Mouse (Mus musculus) CD4-positive helper T cell, adult 2 months (primary cell): ENCODE measurements around the gene Mrpl53.

Experiments
- DNase-seq: peaks from one replicate; pipeline ENCODE4 v3.0.0-alpha.2; 2012; ENCODE audit warnings: low read depth, missing footprints, low spot score

Mrpl53 gene

DNA sequence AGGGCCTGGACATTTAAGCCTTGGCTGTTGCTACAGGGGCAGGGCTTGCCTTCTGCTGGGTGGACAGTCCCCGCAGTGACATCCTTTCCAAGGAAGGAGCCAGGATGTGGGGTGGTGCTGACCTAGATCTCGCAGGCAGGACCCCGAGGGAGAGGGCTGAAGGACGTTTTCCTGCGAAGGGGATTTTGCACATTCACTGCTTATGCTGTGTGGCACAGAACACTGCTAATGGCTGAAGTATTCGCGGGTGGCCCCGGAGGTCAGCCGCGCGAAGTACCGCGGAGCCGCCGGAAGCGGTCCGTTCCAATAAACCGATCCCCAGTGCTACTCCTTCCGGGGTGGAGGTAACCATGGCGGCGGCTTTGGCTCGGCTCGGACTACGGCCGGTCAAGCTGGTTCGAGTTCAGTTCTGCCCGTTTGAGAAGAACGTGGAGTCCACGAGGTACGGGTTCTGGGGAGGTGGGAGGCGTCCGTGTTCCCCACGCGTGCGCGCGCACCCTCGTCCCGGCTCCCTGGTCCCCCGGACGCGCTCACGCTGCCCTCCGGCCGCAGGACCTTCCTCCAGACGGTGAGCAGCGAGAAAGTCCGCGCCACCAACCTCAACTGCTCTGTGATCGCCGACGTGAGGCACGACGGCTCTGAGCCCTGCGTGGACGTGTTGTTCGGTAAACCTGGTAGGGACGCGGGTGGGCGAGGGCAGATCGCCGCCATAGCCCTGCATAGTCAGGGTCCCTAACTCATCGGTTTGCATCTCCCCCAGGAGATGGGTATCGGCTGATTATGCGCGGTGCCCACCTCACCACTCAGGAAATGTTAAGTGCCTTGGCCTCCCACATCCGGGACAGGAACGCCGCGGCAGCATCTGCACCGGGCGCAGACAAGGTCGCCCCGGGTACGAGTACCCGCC, at the start of gene Mrpl53:
TSS of gene Mrpl53 (plus strand) at position 279 of the 907 bp plus-strand sequence.
- peak; percentile 76 for DNase-seq

DNA sequence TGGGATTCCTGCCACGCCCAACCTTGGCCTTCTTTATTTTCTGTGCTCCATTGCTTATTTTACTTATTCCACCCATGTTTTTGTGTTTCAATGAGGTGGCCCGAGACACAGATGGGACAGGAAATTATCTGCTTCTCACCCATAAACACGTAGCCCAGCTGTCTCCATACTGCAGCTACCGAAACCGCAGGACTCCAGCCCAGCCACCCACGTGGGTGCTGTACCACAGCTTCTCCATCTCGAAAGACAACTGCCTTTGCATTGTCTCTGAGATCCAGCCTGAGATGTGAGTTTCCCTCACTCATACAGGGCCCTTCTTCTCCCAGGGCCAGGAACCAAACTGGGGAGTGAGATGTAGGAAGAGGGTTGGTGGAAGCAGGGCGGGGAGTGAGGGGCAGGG, 42.8 kb upstream of the Mrpl53 start:
- DNase-seq: peak; percentile 50

DNA sequence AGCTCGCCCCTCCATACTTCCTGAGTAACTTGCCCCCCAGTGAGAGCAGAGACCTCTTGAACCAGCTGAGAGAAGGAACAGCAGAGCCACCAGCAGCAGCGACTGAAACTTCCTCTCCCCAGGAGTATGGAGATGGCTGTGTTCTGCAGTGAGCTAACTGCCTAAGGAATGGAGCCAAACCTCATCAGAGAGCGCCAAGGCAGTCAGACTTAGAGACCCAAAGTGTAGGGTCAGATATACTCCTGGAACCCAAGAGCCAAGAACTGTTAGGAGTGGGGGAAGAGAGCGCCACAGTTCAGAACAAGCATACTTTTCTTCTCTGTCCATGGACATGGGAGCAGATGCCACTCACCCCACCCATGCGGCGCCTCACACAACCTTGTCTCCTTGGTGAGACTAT, 42.4 kb upstream of the Mrpl53 start:
- no peak for DNase-seq

DNA sequence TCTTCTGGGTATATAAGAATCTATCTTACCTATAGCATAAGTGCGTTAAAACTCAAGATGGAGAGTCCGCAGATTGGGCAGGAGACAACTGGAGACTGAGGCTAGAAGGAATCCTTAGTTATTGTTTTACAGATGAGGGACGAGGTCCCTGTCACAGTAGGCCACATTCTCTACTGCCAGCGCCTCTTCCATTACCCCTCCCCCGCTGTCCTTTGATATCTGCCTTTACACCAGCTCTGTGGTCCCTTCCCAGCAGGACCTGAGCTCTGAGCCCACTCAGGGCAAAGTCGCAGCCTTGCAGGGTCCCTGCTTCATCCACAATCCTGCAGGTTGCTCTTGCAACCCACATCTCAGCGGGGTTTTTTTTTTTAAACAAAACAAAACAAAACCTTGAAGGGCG, 40.6 kb upstream of the Mrpl53 start:
- DNase-seq: no peak

DNA sequence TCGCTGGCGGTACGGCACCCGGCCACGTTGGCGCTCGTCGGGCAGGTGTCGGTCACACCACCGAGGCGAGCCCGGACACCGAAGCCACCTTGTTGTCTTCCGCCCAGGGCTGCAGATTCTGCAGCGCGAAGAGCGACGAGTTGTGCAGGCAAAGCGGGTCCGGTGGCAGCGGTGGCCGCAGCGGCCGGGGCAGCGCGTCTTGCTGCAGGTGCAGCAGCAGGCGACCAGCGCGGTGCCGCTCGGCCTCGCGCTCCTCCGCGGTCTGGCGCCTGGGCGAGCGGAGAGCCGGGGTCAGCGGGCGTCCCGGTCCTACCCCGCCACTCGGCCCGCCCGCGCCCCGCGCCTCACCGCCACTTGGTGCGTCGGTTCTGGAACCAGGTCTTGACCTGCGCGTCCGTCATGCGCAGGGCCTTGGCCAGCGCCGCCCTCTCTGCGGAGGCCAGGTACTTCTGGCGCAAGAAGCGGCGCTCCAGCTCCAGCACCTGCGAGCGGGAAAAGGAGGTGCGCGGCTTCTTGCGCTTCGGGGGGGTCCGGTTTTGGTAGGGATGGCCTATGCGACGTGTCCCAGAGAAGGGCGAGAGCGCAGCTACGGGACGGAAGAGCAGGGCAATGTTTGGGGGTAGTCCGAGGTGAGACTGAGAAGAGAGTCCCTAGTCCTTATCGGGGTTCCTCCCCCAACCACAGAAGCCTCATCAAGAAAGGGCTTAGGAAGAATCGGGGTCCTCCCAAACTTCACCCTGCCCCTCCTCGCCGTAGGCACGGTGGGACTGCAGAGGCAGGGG, 39.9 kb upstream of the Mrpl53 start:
- DNase-seq: no peak

DNA sequence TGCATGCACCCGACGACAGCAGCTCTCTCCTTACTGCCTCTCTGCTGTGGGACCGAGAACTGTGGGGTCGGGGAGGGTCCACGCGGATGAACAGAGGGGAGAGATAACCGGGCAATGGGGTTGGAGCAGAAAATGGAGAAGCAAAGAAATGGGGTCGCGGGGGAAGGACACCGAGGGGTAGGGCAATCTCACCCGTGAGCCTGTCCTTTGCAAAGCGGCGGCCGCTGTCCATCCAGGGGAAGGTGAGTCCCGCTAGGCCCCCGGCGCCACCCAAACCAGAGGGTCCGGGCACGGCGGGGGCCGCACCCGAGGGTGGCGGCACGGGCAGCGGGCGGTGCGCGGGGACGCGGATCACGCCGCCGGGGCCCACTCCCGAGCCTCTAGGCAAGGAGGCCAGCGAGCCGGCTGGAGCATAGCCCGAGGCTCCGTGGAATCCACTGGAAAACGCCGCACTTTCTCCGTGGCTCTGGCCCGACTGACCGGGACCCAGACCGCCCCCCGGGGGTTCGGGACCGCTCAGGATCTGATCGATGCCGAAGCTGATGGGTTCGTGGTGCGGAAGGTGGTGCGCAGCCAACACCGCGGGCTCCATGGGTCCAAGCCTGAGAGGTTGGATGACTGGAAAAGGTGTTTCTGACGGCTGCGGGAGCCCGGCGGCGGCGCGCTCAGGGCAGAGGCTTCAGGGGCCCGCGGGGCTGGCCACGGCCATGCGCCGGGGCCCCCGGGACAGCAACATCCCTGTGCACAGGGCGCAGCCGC, 39.2 kb upstream of the Mrpl53 start:
- DNase-seq: no peak

DNA sequence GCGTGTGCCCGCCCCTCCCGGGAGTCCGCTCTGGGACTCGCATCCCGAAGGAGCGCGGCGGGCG, 38.8 kb upstream of the Mrpl53 start, which contains the start of gene Tlx2:
TSS of gene Tlx2 (minus strand) at position 47 of the 64 bp plus-strand sequence.
- DNase-seq: no peak

DNA sequence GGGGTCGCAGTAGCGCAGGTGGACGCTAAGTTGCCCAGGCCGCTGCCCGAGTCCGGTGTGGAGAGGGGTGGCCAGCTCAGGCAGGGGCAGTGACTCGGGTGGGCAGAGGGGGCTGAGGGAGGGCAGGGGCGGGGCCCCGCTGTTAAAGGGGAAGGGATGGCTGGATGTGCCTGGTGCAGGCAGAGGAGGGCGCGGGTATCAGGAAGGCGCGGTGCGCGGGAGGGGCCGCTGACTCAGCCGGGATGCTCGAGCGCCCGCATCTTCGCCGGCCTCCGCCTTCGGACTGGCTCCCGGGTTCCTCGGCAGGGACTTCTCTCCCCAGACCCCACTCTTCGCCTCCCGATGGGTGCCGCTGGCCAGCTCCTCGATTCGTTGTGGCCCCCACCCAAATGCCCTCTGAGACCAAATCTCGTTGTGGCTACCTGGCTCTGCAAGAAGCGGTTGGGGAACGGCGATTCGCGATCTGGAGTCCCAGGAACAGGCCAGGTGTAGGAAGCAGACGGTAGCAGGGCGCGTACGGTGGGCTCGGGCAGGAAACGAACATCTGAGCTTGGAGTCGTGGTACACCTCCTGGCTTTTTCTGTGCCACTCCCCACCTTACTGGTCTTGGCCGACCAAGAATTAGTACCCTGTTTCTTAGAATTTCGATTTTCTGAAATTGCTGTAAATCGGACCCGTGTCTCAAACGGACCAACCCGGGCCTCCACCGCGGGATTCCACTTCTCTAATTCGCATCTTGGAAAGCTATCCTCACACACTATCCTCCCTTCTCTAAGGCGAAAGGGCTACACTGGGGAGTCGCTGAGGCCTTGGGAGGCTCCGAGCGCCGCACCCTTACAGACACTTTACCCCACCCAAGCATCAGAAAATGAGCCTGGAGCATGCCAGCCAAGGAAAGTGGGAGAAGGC, 38.3 kb upstream of the Mrpl53 start:
- DNase-seq: peak; percentile 52

DNA sequence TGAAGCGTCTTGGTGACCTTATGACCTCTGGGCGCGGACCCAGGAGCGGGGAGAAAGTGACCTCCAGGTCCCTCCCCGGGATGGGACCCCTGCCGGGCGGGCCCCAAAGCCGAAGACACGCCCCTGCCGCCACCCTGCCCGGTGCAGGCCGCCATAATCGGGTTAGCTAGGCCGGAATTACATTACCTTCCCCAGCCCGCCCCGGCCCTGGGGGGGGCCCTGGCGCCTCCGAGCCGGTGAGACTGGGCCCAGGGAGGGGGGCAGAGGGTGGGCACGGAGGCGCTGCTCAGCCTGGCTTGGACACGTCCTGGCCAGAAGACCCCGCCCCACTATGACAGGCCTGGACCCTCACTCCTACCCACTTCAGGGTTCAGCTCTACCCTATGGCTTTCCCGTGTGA, 37.6 kb upstream of the Mrpl53 start:
- no peak for DNase-seq

DNA sequence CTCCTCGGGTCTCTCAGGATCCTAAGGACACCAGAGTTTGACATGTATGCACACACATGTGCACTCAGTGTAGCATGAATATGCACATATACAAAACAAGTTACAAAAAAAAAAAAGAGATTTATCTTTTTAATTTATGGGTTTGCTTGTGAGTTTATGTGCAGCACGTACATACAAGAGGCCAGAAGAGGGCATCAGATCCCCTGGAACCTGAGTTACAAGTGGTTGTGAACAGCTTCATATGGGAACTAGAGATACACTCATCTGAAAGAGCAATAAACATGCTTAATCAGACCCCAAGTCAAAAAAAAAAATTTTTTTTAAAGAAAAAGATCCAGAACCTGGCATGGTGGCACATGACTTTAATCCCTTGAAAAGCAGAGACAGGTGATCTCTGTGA, 33.9 kb upstream of the Mrpl53 start:
- peak; percentile 73 for DNase-seq

DNA sequence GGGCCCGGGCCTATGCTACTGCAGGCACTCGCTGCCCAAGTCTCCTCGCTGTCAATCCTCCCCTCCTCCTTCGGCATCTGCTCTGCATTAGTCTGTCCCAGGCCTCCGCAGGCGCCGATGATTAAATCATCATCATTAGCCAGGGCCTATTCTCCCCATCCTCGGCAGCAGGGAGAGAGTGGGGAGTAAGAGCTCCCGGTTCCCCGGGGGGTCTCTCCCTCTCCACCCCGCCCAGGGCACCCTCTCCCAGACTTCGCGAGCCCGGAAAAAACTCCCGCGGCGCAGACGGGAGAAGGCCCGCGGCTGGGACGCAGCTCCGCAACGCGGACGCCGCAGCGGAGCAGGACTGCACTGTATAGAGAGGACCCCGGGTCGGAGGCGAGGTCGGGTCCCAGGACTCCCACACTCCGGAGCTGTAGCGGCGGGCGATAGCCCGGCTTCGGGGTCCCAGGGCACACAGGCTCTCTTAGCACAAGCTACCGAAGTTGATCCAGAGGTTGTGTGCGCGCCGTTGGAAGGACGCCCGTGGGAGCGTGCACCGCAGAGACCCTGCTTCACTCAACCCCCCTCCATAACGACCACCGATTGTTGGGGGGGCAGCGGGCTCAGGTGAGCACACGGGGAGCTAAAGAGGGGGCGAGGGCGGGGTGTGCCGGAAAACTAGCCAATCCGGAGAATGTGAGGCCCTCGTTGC, 31.1 kb upstream of the Mrpl53 start, which contains the start of gene Pcgf1:
TSS of gene Pcgf1 (plus strand) at position 240 of the 694 bp plus-strand sequence.
- peak; percentile 41 for DNase-seq

DNA sequence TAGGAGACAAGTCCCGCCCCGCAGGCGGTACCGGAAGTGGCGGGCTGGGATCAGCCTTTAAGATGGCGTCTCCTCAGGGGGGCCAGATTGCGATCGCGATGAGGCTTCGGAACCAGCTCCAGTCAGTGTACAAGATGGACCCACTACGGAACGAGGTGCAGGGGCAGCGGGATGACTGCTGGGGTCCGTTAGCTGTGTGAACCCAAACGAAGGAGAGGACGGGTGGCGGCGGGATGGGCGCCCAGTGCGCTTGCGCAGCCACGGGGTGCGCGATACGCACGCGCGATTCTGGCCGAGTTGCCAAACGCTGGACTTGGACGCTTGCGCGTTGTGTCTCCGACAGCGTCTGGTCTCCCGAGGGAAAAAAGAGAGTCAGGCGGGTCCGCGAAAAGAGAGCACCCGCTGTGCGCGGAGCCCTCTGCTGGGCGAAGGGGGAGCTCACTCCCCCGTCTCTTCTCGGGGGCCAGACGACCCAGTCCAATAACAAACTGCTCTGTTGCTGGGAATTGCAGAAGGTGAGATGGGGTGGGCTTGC, 30.4 kb upstream of the Mrpl53 start:
- DNase-seq: peak; percentile 97

DNA sequence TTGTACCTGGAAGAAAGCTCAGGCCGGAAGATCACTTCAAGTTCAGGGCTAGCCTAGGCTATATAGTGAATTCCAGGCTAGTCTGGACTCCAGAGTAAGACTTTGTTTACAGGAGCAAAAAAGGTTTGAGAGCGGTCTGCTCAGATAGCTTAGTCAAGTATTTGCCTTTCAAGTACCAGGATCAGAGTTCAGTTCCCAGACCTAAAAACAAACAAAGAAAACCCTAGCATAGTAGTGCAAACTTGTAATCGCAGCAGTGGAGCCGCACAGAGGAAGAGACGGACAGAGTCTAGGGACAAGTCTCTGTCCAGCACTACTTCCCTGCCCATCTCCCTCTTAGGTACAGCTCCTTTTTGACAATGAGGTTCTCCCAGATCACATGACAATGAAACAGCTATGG, 28.6 kb upstream of the Mrpl53 start:
- no peak for DNase-seq

DNA sequence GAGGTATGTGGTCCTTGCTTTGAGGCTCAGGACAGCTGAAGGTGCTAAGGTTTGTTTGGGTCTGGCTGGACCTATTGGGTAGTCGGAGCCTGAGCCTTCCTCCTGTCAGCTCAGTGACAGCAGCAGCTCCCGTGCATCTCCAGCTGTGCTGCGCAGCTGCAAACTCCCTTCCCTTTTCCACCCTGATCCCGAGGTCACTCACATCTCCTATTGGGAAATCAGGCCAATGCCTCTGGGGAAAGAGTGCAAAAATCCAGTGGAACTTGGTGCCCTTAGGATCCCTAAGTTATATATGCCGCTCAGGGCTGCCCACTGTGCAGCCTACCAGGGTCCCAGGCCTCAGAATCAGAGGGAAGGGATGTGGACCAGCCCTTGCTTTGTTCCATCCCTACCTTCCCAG, 25.3 kb upstream of the Mrpl53 start:
- no peak for DNase-seq

DNA sequence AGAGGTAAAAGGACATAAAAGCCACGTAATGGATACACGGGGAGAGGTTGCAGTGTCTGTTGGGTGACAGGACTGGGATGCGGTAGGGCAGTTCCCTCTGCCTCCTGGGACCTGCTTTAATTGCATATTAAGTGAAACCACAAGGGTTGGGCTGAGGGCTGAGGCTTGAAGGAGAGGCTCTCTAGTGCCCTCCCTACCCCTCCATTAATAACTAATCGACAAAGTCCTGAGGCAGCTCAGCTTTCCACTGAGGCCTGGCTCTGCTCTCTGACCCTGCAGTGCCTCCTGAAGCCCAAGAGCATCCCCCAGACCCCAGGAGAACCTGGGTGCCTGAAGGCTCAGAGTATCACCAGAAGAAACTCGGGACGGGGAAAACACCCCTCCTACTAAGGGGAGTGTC, 24.4 kb upstream of the Mrpl53 start:
- DNase-seq: no peak

DNA sequence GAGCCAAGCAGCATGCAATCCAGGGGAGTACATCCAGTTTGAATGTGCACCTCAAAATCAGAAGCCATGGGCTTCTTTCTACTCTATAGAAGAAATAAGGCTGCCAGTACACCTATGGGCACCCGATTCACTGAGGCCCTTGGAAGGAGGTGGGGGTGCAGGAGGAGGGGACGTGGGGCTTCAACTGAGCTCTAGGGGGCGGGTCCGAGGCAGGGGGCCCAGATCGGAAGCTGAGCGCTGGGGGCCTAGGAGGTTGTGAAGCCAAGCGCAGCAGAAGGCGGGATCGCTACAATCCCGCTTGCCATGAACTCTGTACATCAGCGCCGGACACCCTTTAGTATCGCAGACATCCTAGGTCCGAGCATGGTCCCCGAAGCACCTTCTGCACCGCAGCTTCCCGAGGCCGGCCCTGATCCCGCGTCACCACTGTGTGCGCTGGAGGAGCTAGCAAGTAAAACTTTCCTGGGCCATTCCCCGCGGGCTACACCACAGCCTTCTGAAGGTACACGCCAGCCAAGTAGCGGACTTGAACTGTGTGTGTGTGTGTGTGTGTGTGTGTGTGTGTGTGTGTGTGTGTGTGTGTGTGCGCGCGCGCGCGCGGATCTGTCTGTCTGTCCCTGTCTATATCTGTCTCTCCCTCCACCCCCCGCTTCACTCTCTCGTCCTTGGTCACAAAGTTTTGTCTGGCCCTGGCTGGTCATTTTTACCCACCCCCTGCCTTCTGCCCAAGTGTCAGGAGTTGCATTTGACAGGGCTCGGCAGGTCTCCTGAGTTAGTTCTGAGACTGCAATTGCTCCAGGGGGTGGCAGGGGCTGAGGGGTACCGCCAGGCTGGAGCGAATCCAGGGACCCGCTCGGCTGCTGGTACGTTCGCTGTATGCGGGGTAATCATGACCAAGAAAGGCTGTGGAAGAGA, 22.5 kb upstream of the Mrpl53 start, which contains the start of gene Lbx2:
TSS of gene Lbx2 (plus strand) at position 247 of the 915 bp plus-strand sequence.
- DNase-seq: peak; percentile 52

DNA sequence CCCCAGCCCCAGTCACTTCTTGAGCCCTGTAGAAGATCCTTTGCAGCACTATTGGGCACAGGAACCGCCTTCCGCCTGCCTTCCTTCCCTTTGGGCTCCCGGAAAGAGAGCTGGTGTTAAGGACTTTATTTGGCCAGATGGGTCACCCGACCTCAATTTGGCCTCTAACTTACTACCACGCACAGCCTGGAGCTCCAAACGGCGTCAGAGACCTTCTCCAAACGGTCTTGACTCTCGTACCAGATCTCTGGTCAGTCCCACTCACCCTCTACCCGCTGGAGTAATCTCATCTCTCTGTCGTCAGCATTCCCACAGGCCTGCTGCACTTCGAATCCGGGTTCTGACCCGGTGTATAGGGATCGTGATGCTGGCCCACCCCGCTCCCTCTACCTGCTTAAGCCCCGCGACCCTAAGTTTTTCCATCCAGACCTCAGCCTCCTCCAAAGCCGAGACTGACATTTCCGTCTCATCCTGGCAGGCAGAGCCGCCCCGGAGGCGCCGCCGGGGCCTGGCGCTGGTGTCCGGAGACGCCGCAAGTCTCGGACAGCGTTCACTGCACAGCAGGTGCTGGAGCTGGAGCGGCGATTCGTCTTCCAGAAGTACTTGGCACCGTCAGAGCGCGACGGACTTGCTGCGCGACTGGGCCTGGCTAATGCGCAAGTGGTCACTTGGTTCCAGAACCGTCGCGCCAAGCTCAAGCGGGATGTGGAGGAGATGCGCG, 21.5 kb upstream of the Mrpl53 start:
- DNase-seq: no peak

DNA sequence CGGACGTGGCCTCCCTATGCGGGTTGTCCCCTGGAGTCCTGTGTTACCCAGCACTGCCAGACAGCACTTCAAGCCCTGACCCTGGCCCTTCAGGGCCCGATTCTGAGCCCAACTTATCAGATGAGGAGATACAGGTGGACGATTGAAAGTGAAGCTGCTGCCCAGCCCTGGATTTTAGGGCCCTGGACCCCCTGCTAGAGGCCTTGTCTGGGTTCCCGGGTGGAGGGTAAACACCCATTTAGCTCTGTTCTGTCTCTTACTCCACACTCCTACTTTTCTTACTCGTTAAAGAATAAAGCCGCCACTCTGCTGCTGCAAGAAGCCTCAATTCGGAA, 20.9 kb upstream of the Mrpl53 start:
- DNase-seq: no peak
